Mouse (Mus musculus) G1E-ER4 (cell line): ENCODE data around the gene Thsd7b. TPM values are rescaled to one million over a fixed set of nuclear protein-coding genes. Genes with fewer than 3 reads are reported as not detected.

Source experiments
- GATA1 ChIP-seq: IDR thresholded peaks from one replicate; pipeline ENCODE4 v1.8.0; 2012; ENCODE audit warnings: low read length, inconsistent platforms
- polyA plus RNA-seq: library from polyadenylated mRNA; stranded (reverse); fragments of >175 nt; gene quantifications from 2 replicates; pipeline ENCODE4 v1.2.3, GENCODE M21; 2012

Thsd7b gene
- polyA plus RNA-seq, 1 experiment, result not detected

- no peak for TF ChIP-seq GATA1
These were observed 570.3 kb downstream of the Thsd7b start for GRCm38 (mm10) chr1:129843416-129843815.

- TF ChIP-seq GATA1, result no peak
These were observed 577.0 kb downstream of the Thsd7b start for GRCm38 (mm10) chr1:129850007-129850564.

DNA sequence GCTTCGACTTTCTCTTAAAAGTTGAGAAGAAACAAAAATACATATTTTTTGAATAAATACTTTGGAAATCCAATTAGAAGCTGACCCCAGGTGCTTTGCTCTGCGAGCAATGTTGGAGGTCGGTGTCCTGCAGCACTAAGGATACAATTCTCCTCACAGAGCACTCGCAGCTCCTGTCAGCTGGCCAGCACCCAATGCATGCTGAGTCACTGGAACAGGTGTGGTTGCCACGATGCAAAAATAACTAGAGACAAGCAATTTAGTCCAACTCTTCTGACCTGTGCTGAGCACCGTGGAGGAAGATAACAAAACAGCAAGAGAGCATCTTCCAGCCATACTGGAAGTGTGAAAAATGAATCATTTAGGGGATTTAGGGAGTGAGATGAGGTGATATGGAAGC is 594.6 kb downstream of the Thsd7b start:
- no peak for TF ChIP-seq GATA1

- TF ChIP-seq GATA1, result no peak
These were observed 601.3 kb downstream of the Thsd7b start for GRCm38 (mm10) chr1:129874355-129874754.

- TF ChIP-seq GATA1, result no peak
These were observed 614.8 kb downstream of the Thsd7b start for GRCm38 (mm10) chr1:129887861-129888260.

DNA sequence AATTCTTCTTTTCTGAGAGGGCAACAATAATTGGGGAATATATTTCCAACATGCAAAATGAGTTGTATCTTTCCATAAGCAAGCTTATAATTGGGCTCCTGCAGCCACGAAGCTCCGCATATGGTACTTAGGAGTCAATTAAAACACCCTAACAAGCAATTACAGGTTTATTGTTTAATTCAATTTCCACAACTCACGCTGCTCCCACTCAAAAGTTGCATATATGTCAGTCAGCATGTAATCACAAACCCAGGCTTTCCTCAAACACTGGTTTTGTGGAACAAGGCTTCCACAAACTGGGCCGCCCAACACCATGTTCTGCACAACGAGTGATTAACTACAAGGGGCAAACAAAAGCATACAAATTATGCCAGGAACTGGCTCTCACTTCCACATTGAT is 625.0 kb downstream of the Thsd7b start:
- TF ChIP-seq GATA1, result no peak

DNA sequence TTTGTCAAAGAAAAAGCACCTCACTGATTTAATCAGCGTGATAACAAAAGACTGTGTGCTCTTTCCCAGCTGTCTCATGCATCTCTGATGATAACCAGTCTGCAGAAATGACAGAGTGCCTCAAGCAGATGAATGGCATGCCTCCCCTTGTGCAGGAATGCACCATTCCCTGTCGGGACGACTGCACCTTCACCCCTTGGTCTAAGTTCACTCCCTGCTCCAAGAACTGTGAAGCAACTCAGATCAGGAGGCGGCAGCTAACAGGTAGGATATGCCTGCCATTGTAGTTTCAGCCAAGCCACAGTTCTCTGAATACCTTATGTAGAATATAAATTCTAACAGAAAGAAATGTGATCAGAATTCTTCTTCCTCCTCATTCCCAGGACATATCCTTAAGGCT is 642.4 kb downstream of the Thsd7b start:
- TF ChIP-seq GATA1, result no peak

- TF ChIP-seq GATA1, result no peak
These were observed 644.5 kb downstream of the Thsd7b start for GRCm38 (mm10) chr1:129917568-129917967.

DNA sequence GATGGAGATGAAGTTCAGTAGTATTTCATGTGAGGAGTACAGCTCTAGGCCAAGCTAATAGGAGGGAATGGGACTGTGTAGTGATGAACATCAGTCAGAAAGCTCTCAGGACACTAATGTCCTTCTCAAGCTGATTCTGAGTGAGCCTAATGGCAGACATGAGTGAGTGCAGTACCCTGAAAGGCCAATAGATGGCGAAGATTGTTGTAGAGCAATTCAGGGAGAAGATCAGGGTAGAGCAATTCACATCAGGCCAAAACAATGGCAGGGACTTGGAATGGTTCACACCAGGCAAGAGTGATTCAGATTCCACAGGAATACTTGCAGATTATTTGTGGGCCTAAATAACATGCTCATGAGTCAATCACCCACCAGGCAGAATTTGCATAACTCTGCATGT is 646.3 kb downstream of the Thsd7b start:
- no peak for TF ChIP-seq GATA1

- TF ChIP-seq GATA1, result no peak
These were observed 657.9 kb downstream of the Thsd7b start for GRCm38 (mm10) chr1:129931003-129931402.

DNA sequence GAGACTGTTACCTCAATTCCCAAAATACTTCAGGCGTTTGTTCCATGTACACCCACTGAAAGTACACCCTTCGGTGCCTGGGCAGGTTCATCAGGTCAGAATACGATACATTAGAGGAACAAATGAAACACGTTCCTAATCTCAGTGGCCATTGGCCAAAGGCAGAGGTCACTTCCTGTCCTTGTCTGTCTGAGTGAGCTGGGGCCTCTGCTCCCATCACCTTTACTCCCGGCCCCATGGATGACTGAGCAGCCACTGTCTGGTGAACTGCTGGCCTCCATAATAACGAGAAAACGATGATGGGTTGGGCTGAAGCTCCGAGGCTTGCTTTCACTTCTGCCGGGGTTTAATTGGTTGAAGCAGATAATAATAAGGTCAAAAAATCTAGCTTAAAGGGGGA is 670.0 kb downstream of the Thsd7b start:
- TF ChIP-seq GATA1, result no peak

- TF ChIP-seq GATA1, result no peak
These were observed 673.9 kb downstream of the Thsd7b start for GRCm38 (mm10) chr1:129947026-129947425.

DNA sequence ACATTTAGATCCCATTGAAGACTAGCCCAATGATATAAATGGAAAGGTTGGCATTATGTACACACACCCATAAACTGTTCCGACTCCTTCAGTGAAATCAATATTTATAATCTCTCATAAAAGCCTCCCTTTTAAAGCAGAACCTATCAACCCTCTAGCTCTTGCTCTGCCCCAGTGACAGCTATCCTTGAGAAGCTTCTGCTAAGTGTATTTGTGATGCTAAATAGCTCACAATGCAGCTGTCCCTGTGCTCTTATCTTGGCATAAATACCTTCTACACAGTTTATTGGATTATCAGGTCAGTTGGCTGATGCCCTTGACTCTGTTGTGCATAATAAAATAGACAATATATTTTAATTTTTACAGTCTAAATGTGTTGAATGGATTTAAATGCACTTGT is 682.4 kb downstream of the Thsd7b start:
- no peak for TF ChIP-seq GATA1

DNA sequence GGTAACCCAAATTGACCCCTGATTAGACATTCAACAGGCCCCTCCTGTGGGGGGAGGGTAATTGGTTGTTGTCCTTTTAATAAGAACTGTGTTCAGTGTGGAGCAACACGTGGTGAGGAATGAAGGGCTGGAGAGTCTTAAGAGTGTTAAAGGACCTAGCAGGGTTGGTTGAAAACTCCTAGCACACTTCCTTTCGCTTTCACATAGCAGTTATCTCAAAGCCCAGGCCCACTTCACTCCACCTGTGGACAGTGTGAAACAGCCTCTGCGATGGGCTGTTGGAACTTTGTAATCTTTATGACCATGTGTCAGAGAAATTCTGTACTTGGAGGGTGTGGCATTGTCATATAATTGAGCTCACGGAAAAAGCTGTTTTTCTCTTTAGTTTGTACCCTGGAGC is 683.5 kb downstream of the Thsd7b start:
- peak; percentile 32 for TF ChIP-seq GATA1

GRCm38 (mm10) chr1:129963166-129963565 is 690.1 kb downstream of the Thsd7b start:
- no peak for TF ChIP-seq GATA1

GRCm38 (mm10) chr1:129990821-129991220 is 717.7 kb downstream of the Thsd7b start:
- TF ChIP-seq GATA1, result peak; percentile 86

- TF ChIP-seq GATA1, result no peak
These were observed 781.9 kb downstream of the Thsd7b start for GRCm38 (mm10) chr1:130055012-130055411.

DNA sequence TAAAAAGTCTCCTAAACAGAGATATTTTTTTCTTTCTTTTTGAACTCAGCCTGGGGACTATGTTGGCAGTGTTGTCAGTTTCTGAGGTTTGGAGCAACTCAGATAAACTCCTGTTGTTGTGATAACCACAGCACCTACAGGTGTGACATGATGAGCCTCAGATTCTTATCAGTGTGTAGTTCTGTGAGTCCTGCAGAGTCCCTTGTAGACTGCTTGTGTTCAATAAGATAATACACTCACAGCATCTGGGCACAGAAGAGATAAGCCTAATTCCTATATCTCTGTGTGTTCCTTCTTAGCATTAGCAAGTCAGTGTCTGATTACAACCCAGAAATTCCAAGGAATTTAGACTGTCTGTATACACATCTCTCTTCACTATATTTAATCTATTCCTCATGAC is 789.0 kb downstream of the Thsd7b start:
- TF ChIP-seq GATA1, result peak; percentile 77
